In genomic region chr9:121000641-121001320, GRCm38 (mm10) we compare ENCODE assay signal across 9 mouse cellular contexts.
A peak's percentile ranks its signal among the peaks of the same experiment; 100 is the strongest.
DNase-seq lines count a peak whose midpoint lies in the region; ATAC-seq lines count a peak whose summit lies in the region.
"Had no signal": no experiment of that assay in that cellular context is flagged by ENCODE, and none has a peak within 500 bp of the region (broad histone marks: within the 10 kb centered on the region; RNA-seq: fewer than 3 reads in every experiment).

No protein-coding gene starts in this region.

- no peak overlapping the region for H3K4me2 ChIP-seq in kidney, embryonic 16.5 days (replicated peaks; ENCODE audit: low read depth, low read length)
- no peak overlapping the region for H3K4me2 ChIP-seq in forebrain, embryonic 16.5 days (ENCODE audit: low read length)
- no peak overlapping the region for H3K4me2 ChIP-seq in midbrain, embryonic 16.5 days (ENCODE audit: low read length)
- H3K4me2 ChIP-seq: liver, embryonic 15.5 days had no signal

- H3K4me3 ChIP-seq in kidney, embryonic 16.5 days (ENCODE audit: low read length), result no peak overlapping the region
- no peak overlapping the region for H3K4me3 ChIP-seq in forebrain, embryonic 16.5 days (replicated peaks; ENCODE audit: low read length)
- H3K4me3 ChIP-seq in midbrain, embryonic 16.5 days (ENCODE audit: low read depth, low read length), result no peak overlapping the region
- H3K4me3 ChIP-seq: liver, embryonic 15.5 days had no signal

- no peaks in the 10 kb centered on the region for H3K27me3 ChIP-seq in kidney, embryonic 16.5 days (ENCODE audit: insufficient read depth, low read length)
- H3K27me3 ChIP-seq in forebrain, embryonic 16.5 days (replicated peaks; ENCODE audit: control insufficient read depth, insufficient read depth, low read length), result no peaks in the 10 kb centered on the region
- no peaks in the 10 kb centered on the region for H3K27me3 ChIP-seq in midbrain, embryonic 16.5 days (ENCODE audit: control insufficient read depth, insufficient read depth, low read depth, low read length)
- H3K27me3 ChIP-seq: liver, embryonic 15.5 days had no signal

- H3K9me3 ChIP-seq in kidney, embryonic 16.5 days (ENCODE audit: low read length), result no peaks in the 10 kb centered on the region
- no peaks in the 10 kb centered on the region for H3K9me3 ChIP-seq in forebrain, embryonic 16.5 days (ENCODE audit: control insufficient read depth, low read length)
- no peaks in the 10 kb centered on the region for H3K9me3 ChIP-seq in midbrain, embryonic 16.5 days (replicated peaks; ENCODE audit: control insufficient read depth, low read length, poor library complexity, severe bottlenecking)
- H3K9me3 ChIP-seq: liver, embryonic 15.5 days had no signal

- H3K36me3 ChIP-seq in kidney, embryonic 16.5 days (ENCODE audit: insufficient read depth, low read length), result no peaks in the 10 kb centered on the region
- no peaks in the 10 kb centered on the region for H3K36me3 ChIP-seq in forebrain, embryonic 16.5 days (ENCODE audit: control insufficient read depth, insufficient read depth)
- no peaks in the 10 kb centered on the region for H3K36me3 ChIP-seq in midbrain, embryonic 16.5 days (ENCODE audit: control insufficient read depth, insufficient read depth, low read length)
- H3K36me3 ChIP-seq: liver, embryonic 15.5 days had no signal

- DNase-seq in kidney, adult 18-20 months, result peak; percentile 11
- DNase-seq in kidney, postnatal 25 days, result peak; percentile 48 to 56
- peak; percentile 57 to 67 for DNase-seq in right cerebral cortex, adult 2 months (ENCODE audit: low spot score in 2 of 2)
- no peak for DNase-seq in cerebellum, adult 8-10 months
- DNase-seq in heart, postnatal 4 days, result no peak

- WGBS in kidney, embryonic 16.5 days, result 57% methylated on average over 7 of the region's 7 CpGs
- WGBS in forebrain, embryonic 16.5 days, result 36% methylated on average over 7 of the region's 7 CpGs
- 68% methylated on average over 7 of the region's 7 CpGs for WGBS in midbrain, embryonic 16.5 days

- ATAC-seq in kidney, embryonic 16.5 days (ENCODE audit: low FRiP score, low TSS enrichment), result no peak
- ATAC-seq in forebrain, embryonic 16.5 days, result 0 out of 2 replicates have a peak, but pooled peaks have one; percentile 54
- no peak for ATAC-seq in midbrain, embryonic 16.5 days

- H3K9ac ChIP-seq in kidney, embryonic 16.5 days (replicated peaks; ENCODE audit: low read length), result no peak overlapping the region
- 0 out of 2 replicates have a peak overlapping the region, but pooled peaks have one; percentile 15 for H3K9ac ChIP-seq in forebrain, embryonic 16.5 days (replicated peaks; ENCODE audit: low read depth, low read length)
- H3K9ac ChIP-seq in midbrain, embryonic 16.5 days (ENCODE audit: low read depth, low read length), result no peak overlapping the region
- H3K9ac ChIP-seq: liver, embryonic 15.5 days had no signal

- H3K4me1 ChIP-seq in kidney, embryonic 16.5 days (ENCODE audit: insufficient read depth, low read length), result peaks cover 14% of the 10 kb centered on the region
- peaks cover 17% of the 10 kb centered on the region for H3K4me1 ChIP-seq in forebrain, embryonic 16.5 days (replicated peaks; ENCODE audit: control insufficient read depth, insufficient read depth, low read length)
- peaks cover 8% of the 10 kb centered on the region for H3K4me1 ChIP-seq in midbrain, embryonic 16.5 days (ENCODE audit: control insufficient read depth, insufficient read depth, low read length)

- no peak overlapping the region for H3K27ac ChIP-seq in kidney, embryonic 16.5 days (ENCODE audit: low read length)
- H3K27ac ChIP-seq in forebrain, embryonic 16.5 days (ENCODE audit: low read length), result peak overlapping the region; percentile 47; the same call in 1 of the 2 replicates
- H3K27ac ChIP-seq in midbrain, embryonic 16.5 days (ENCODE audit: low read length), result no peak overlapping the region
- H3K27ac ChIP-seq: liver, embryonic 15.5 days had no signal

Comparison
In these comparisons a context has a peak if more than half of its experiments do, and no peak if none do; other contexts are left out.
1. DNase-seq: peak in kidney, adult 18-20 months (single experiment), kidney, postnatal 25 days (2 of 2) and right cerebral cortex, adult 2 months (2 of 2); none in cerebellum, adult 8-10 months (single experiment) and heart, postnatal 4 days (single experiment).